Mouse (Mus musculus): ENCODE measurements around the gene Ddr2. TPM values are rescaled to one million over a fixed set of nuclear protein-coding genes. Genes with fewer than 3 reads are reported as not detected.

Ddr2 gene
- polyA plus RNA-seq, 1 experiment from 2014 or later = 15.6 TPM

DNA sequence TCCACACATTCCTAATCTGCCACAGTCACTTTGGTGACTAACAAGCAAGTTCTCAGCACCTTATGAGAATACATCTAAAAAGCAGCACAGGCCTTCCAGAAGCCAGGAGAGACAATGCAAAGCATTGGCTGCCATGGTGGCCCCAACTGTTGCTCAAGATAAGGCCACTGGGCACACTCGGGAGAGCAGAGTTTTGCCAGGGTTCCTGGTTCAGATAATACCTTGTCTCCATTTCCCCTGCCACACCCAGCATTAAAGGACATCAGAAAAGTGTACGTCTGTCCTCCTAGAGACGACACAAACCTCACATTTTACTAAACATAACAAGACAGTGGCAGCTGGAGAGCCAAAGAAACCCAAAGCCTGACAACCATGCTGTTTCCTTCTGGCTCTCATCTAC lies 50.3 kb downstream of the Ddr2 start:
- H3K4me1 ChIP-seq (replicated peaks; ENCODE audit: control insufficient read depth, insufficient read depth, low read length) = no peaks in the 10 kb centered on the region
- H3K9ac ChIP-seq (ENCODE audit: low read depth, low read length) = no peak overlapping the region
- H3K36me3 ChIP-seq (ENCODE audit: control insufficient read depth, insufficient read depth) = no peaks in the 10 kb centered on the region
- H3K4me2 ChIP-seq (replicated peaks; ENCODE audit: low read depth) = no peak overlapping the region
- WGBS = 58% methylated on average over 3 of the region's 3 CpGs
- no peak for ATAC-seq
- no peak for TF ChIP-seq CTCF (IDR thresholded peaks at IDR 0.05; ENCODE audit: low read depth)
- H3K27ac ChIP-seq (ENCODE audit: low read depth, low read length) = no peak overlapping the region
- no peak overlapping the region for H3K4me3 ChIP-seq (ENCODE audit: low read depth, low read length)
- no peaks in the 10 kb centered on the region for H3K9me3 ChIP-seq (ENCODE audit: control insufficient read depth)
- no peaks in the 10 kb centered on the region for H3K27me3 ChIP-seq (replicated peaks; ENCODE audit: control insufficient read depth, insufficient read depth, low read length)

- Histone ChIP-seq H3K4me1 (replicated peaks; ENCODE audit: control insufficient read depth, insufficient read depth, low read length) (no peaks in the 10 kb centered on the region), H3K4me3 (ENCODE audit: low read depth, low read length) (no peak overlapping the region), H3K9me3 (ENCODE audit: control insufficient read depth) (no peaks in the 10 kb centered on the region), H3K27ac (ENCODE audit: low read depth, low read length) (no peak overlapping the region), H3K36me3 (ENCODE audit: control insufficient read depth, insufficient read depth) (no peaks in the 10 kb centered on the region), H3K27me3 (replicated peaks; ENCODE audit: control insufficient read depth, insufficient read depth, low read length) (no peaks in the 10 kb centered on the region), H3K9ac (ENCODE audit: low read depth, low read length) (no peak overlapping the region), H3K4me2 (replicated peaks; ENCODE audit: low read depth) (no peak overlapping the region)
- 95% methylated on average over 9 of the region's 9 CpGs for WGBS
- no peak for TF ChIP-seq CTCF (IDR thresholded peaks at IDR 0.05; ENCODE audit: low read depth)
- no peak for ATAC-seq
These were observed 51.2 kb downstream of the Ddr2 start for GRCm38 (mm10) chr1:170059347-170059746.

GRCm38 (mm10) chr1:170058051-170058450 lies 52.5 kb downstream of the Ddr2 start:
- H3K4me1 ChIP-seq (replicated peaks; ENCODE audit: control insufficient read depth, insufficient read depth, low read length) = no peaks in the 10 kb centered on the region
- no peaks in the 10 kb centered on the region for H3K36me3 ChIP-seq (ENCODE audit: control insufficient read depth, insufficient read depth)
- H3K4me2 ChIP-seq (replicated peaks; ENCODE audit: low read depth) = no peak overlapping the region
- whole genome bisulfite sequencing = 57% methylated on average over 11 of the region's 11 CpGs
- ATAC-seq = no peak
- H3K27ac ChIP-seq (ENCODE audit: low read depth, low read length) = no peak overlapping the region
- TF ChIP-seq CTCF (IDR thresholded peaks at IDR 0.05; ENCODE audit: low read depth) = no peak
- no peak overlapping the region for H3K9ac ChIP-seq (ENCODE audit: low read depth, low read length)
- H3K27me3 ChIP-seq (replicated peaks; ENCODE audit: control insufficient read depth, insufficient read depth, low read length) = no peaks in the 10 kb centered on the region
- no peak overlapping the region for H3K4me3 ChIP-seq (ENCODE audit: low read depth, low read length)
- no peaks in the 10 kb centered on the region for H3K9me3 ChIP-seq (ENCODE audit: control insufficient read depth)

- Histone ChIP-seq H3K4me2 (replicated peaks; ENCODE audit: low read depth) (no peak overlapping the region), H3K36me3 (ENCODE audit: control insufficient read depth, insufficient read depth) (no peaks in the 10 kb centered on the region), H3K9ac (ENCODE audit: low read depth, low read length) (no peak overlapping the region), H3K4me1 (replicated peaks; ENCODE audit: control insufficient read depth, insufficient read depth, low read length) (no peaks in the 10 kb centered on the region), H3K4me3 (ENCODE audit: low read depth, low read length) (no peak overlapping the region), H3K27me3 (replicated peaks; ENCODE audit: control insufficient read depth, insufficient read depth, low read length) (no peaks in the 10 kb centered on the region), H3K9me3 (ENCODE audit: control insufficient read depth) (no peaks in the 10 kb centered on the region), H3K27ac (ENCODE audit: low read depth, low read length) (no peak overlapping the region)
- 71% methylated on average over 7 of the region's 7 CpGs for WGBS
- no peak for ATAC-seq
- no peak for TF ChIP-seq CTCF (IDR thresholded peaks at IDR 0.05; ENCODE audit: low read depth)
These were observed 53.0 kb downstream of the Ddr2 start for GRCm38 (mm10) chr1:170057607-170058006.

DNA sequence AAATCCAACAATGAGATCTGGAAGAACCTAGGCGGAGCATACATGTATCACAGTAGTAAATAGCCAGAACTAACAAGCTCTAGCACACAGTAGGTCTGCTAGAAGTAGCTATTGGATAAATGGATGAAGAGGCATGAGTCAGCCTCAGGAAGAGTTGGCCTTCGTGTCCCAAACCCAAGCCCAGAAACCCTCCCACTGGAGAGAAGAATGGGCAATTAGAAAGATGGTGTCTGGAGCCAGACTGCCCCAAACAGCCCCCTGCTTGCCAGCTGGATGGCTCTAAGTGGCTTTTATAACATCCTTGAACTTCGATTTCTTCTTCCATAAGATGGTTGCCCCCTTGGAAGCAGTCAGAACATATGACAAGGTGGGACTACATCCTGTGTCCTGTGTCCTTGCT lies 53.6 kb downstream of the Ddr2 start:
- TF ChIP-seq CTCF (IDR thresholded peaks at IDR 0.05; ENCODE audit: low read depth) = no peak
- no peak overlapping the region; the same call in 1 of the 2 replicates for H3K27ac ChIP-seq (ENCODE audit: low read depth, low read length)
- ATAC-seq = no peak
- H3K36me3 ChIP-seq (ENCODE audit: control insufficient read depth, insufficient read depth) = no peaks in the 10 kb centered on the region
- H3K9ac ChIP-seq (ENCODE audit: low read depth, low read length) = no peak overlapping the region
- H3K9me3 ChIP-seq (ENCODE audit: control insufficient read depth) = no peaks in the 10 kb centered on the region
- H3K4me3 ChIP-seq (ENCODE audit: low read depth, low read length) = no peak overlapping the region
- no peaks in the 10 kb centered on the region for H3K4me1 ChIP-seq (replicated peaks; ENCODE audit: control insufficient read depth, insufficient read depth, low read length)
- 81% methylated on average over 3 of the region's 3 CpGs for WGBS
- no peaks in the 10 kb centered on the region for H3K27me3 ChIP-seq (replicated peaks; ENCODE audit: control insufficient read depth, insufficient read depth, low read length)
- H3K4me2 ChIP-seq (replicated peaks; ENCODE audit: low read depth) = no peak overlapping the region

DNA sequence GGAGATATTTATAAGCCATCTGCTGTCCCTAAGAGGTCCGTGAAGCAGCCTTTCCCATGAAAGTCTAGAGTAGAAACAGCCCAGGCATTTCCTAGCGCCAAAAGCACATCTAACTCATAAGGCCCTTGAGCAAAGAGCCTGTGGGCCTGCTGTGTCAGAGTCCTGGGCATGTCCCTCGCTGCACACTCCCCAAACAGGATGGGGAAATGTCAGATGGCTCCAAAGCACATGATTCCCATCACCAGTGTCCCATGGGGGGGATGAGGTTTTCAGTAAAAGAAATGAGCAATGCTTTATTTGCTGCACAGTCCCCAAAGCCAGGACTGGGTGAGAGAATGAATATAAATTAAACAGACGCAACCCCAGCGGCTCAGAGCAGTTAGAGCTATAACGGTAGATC lies 54.3 kb downstream of the Ddr2 start:
- Histone ChIP-seq H3K4me1 (replicated peaks; ENCODE audit: control insufficient read depth, insufficient read depth, low read length) (no peaks in the 10 kb centered on the region; the same call in 1 of the 2 replicates), H3K4me2 (replicated peaks; ENCODE audit: low read depth) (no peak overlapping the region), H3K27me3 (replicated peaks; ENCODE audit: control insufficient read depth, insufficient read depth, low read length) (no peaks in the 10 kb centered on the region), H3K9ac (ENCODE audit: low read depth, low read length) (no peak overlapping the region), H3K9me3 (ENCODE audit: control insufficient read depth) (no peaks in the 10 kb centered on the region), H3K4me3 (ENCODE audit: low read depth, low read length) (no peak overlapping the region), H3K27ac (ENCODE audit: low read depth, low read length) (no peak overlapping the region), H3K36me3 (ENCODE audit: control insufficient read depth, insufficient read depth) (no peaks in the 10 kb centered on the region)
- WGBS = 65% methylated on average over 6 of the region's 6 CpGs
- no peak for ATAC-seq
- TF ChIP-seq CTCF (IDR thresholded peaks at IDR 0.05; ENCODE audit: low read depth) = no peak

- Histone ChIP-seq H3K9me3 (ENCODE audit: control insufficient read depth) (no peaks in the 10 kb centered on the region), H3K27ac (ENCODE audit: low read depth, low read length) (no peak overlapping the region), H3K27me3 (replicated peaks; ENCODE audit: control insufficient read depth, insufficient read depth, low read length) (no peaks in the 10 kb centered on the region), H3K4me1 (replicated peaks; ENCODE audit: control insufficient read depth, insufficient read depth, low read length) (no peaks in the 10 kb centered on the region; the same call in 1 of the 2 replicates), H3K4me3 (ENCODE audit: low read depth, low read length) (no peak overlapping the region), H3K4me2 (replicated peaks; ENCODE audit: low read depth) (no peak overlapping the region), H3K9ac (ENCODE audit: low read depth, low read length) (no peak overlapping the region), H3K36me3 (ENCODE audit: control insufficient read depth, insufficient read depth) (no peaks in the 10 kb centered on the region)
- no peak for ATAC-seq
- no peak for TF ChIP-seq CTCF (IDR thresholded peaks at IDR 0.05; ENCODE audit: low read depth)
- WGBS = 63% methylated on average over 1 of the region's 1 CpGs
These were observed 58.0 kb downstream of the Ddr2 start for GRCm38 (mm10) chr1:170052469-170053065.
